Mouse (Mus musculus) heart, embryonic 14.5 days (tissue): ENCODE measurements around the gene Fxyd1. TPM values are rescaled to one million over a fixed set of nuclear protein-coding genes. Genes with fewer than 3 reads are reported as not detected.
A peak's percentile ranks its signal among the peaks of the same experiment; 100 is the strongest.

Source experiments
- ATAC-seq: fragments of 200-750 bp; cut with Nextera tagmentation; 2 replicates; pipeline ENCODE4 v1.8.0; 2017; ENCODE audit warnings: low read depth, moderate TSS enrichment; ENCODE audit not compliant: insufficient number of reproducible peaks, insufficient read depth, low FRiP score
- H3K27ac ChIP-seq, 2 experiments: fragments of 200-500 bp in 1 of 2; fragments of 300-500 bp in 1 of 2; sonication (generic) in 1 of 2; replicated peaks in 1 of 2; 2 replicates each; pipeline ENCODE4 v1.5.1; 2012 to 2014; ENCODE audit warnings: low read depth in 2 of 2, low read length in 2 of 2, control low read depth in 1 of 2, mild to moderate bottlenecking in 1 of 2, mixed read lengths in 1 of 2; ENCODE audit not compliant: control insufficient read depth in 1 of 2, insufficient read depth in 1 of 2
- H3K27me3 ChIP-seq: fragments of 300-500 bp; sonication (generic); 2 replicates; pipeline ENCODE4 v1.6.1; 2014; ENCODE audit warnings: mild to moderate bottlenecking, low read length, control low read depth; ENCODE audit not compliant: control insufficient read depth, insufficient read depth
- H3K36me3 ChIP-seq: fragments of 300-500 bp; sonication (generic); 2 replicates; pipeline ENCODE4 v1.6.1; 2014; ENCODE audit warnings: mild to moderate bottlenecking, control low read depth, low read length, mixed read lengths; ENCODE audit not compliant: control insufficient read depth, insufficient read depth
- H3K4me1 ChIP-seq, 2 experiments: fragments of 200-500 bp in 1 of 2; fragments of 300-500 bp in 1 of 2; sonication (generic) in 1 of 2; 2 replicates each; pipeline ENCODE4 v1.6.1; 2012 to 2014; ENCODE audit warnings: low read length in 2 of 2, control low read depth in 1 of 2, mixed read lengths in 1 of 2; ENCODE audit not compliant: control insufficient read depth in 2 of 2, insufficient read depth in 2 of 2
- H3K4me2 ChIP-seq: fragments of 300-500 bp; sonication (generic); 2 replicates; pipeline ENCODE4 v1.6.1; 2014; ENCODE audit warnings: mild to moderate bottlenecking, low read length
- H3K4me3 ChIP-seq, 2 experiments: fragments of 200-500 bp in 1 of 2; fragments of 300-500 bp in 1 of 2; sonication (generic) in 1 of 2; 2 replicates each; pipeline ENCODE4 v1.5.1; 2012 to 2014; ENCODE audit warnings: low read length in 2 of 2, mild to moderate bottlenecking in 2 of 2, control low read depth in 1 of 2, low read depth in 1 of 2, moderate library complexity in 1 of 2; ENCODE audit not compliant: control insufficient read depth in 1 of 2, insufficient read depth in 1 of 2
- H3K9ac ChIP-seq: fragments of 300-500 bp; sonication (generic); 2 replicates; pipeline ENCODE4 v1.6.1; 2014; ENCODE audit warnings: mild to moderate bottlenecking, low read length
- H3K9me3 ChIP-seq: fragments of 300-500 bp; sonication (generic); 2 replicates; pipeline ENCODE4 v1.6.1; 2016; ENCODE audit warnings: low read length, control low read depth; ENCODE audit not compliant: control insufficient read depth
- WGBS: fragments of 180-500 bp; shearing (Covaris S2); extraction: QIAGEN DNeasy Blood & Tissue Kit; methylation state at CpG from one replicate; pipeline ENCODE4 v1.1.7; 2014; 5-methylcytosine and 5-hydroxymethylcytosine counted together
- polyA plus RNA-seq: library from polyadenylated mRNA; unstranded; fragments of >200 nt; fragmentation: Nextera tagmentation; extraction: Ambion mirVana; gene quantifications from 2 replicates; pipeline ENCODE4 v1.2.1, GENCODE M21; 2014

The Fxyd1 gene
- polyA plus RNA-seq, 1 experiment from 2014 or later = 1,293 TPM

DNA sequence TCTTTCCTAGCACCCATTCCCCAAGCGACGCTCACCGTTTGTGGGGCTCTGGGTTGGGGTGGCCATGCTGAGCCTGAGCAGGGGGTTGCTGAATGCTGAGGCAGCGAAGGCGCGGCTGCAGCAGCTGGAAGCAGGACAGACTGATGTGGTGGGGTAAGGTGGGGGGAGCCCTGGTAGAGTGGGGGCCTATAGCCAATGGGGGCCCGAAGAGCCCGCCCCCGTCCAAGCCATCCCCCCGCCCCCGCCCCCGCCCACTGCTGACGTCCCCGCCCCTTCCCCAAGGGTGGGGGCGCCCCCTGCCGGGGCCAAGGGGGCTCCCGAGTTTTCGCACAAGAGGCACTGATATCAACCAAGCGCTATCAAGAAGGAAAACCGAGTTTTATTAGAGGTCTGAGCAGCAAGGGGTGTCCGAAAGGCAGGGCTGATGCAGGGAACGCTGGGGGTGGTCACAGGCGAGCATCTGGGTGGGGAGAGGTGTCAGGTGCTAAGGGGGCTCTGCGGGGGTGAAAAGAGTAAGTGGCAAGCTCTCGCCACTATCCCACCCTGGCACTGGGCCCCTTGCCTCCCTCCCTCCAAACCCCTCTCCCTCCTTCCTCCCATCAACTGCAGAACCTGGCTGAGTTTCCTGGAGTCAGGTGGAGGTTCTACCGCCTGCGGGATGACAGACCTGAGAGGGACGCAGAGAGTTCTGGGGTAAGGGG is 5.5 kb downstream of the Fxyd1 start, which contains the start of gene Fxyd7:
TSS of gene Fxyd7 (minus strand) at position 147 of the 701 bp plus-strand sequence.
- Histone ChIP-seq H3K36me3 (no peaks in the 10 kb centered on the region), H3K27ac (no peak within 1 kb of the TSS), H3K4me1 (peaks cover 36 to 53% of the 10 kb centered on the region in 2 experiments), H3K4me3 (peak within 1 kb of the TSS; percentile 17 to 51), H3K27me3 (peaks cover 34% of the 10 kb centered on the region), H3K4me2 (peak within 1 kb of the TSS; percentile 69), H3K9ac (peak within 1 kb of the TSS; percentile 81), H3K9me3 (no peaks in the 10 kb centered on the region)
- WGBS = 8% methylated on average over 27 of the region's 28 CpGs
- no peak for ATAC-seq

GRCm38 (mm10) chr7:31050921-31051320 is 6.1 kb downstream of the Fxyd1 start:
- Histone ChIP-seq H3K27ac (no peak overlapping the region), H3K27me3 (peaks cover 34% of the 10 kb centered on the region), H3K9ac (no peak overlapping the region), H3K4me3 (peak overlapping the region in 1 of 2 experiments; percentile 51; a peak in 1 of 4 replicates), H3K4me2 (peak overlapping the region; percentile 69; the same call in 1 of the 2 replicates), H3K4me1 (peaks cover 34 to 48% of the 10 kb centered on the region in 2 experiments), H3K36me3 (no peaks in the 10 kb centered on the region), H3K9me3 (no peaks in the 10 kb centered on the region)
- WGBS = 15% methylated on average over 9 of the region's 9 CpGs
- no peak for ATAC-seq

GRCm38 (mm10) chr7:31050487-31050886 is 6.5 kb downstream of the Fxyd1 start:
- Histone ChIP-seq H3K4me2 (0 out of 2 replicates have a peak overlapping the region, but pooled peaks have one; percentile 34), H3K27me3 (peaks cover 35% of the 10 kb centered on the region), H3K9ac (no peak overlapping the region), H3K9me3 (no peaks in the 10 kb centered on the region), H3K4me1 (peaks cover 32 to 47% of the 10 kb centered on the region in 2 experiments), H3K4me3 (no peak overlapping the region), H3K27ac (no peak overlapping the region), H3K36me3 (no peaks in the 10 kb centered on the region)
- ATAC-seq = no peak
- 10% methylated on average over 6 of the region's 6 CpGs for WGBS

- Histone ChIP-seq H3K36me3 (no peaks in the 10 kb centered on the region), H3K4me3 (no peak overlapping the region), H3K9ac (no peak overlapping the region), H3K27me3 (peaks cover 41% of the 10 kb centered on the region), H3K27ac (no peak overlapping the region), H3K4me2 (peak overlapping the region; percentile 34), H3K4me1 (peaks cover 31 to 47% of the 10 kb centered on the region in 2 experiments), H3K9me3 (no peaks in the 10 kb centered on the region)
- ATAC-seq = no peak
- 5% methylated on average over 14 of the region's 15 CpGs for WGBS
Observed at GRCm38 (mm10) chr7:31049846-31050281, 7.1 kb downstream of the Fxyd1 start.

GRCm38 (mm10) chr7:31049135-31049845 is 7.7 kb downstream of the Fxyd1 start:
- Histone ChIP-seq H3K4me1 (peaks cover 29 to 47% of the 10 kb centered on the region in 2 experiments), H3K27me3 (peaks cover 47% of the 10 kb centered on the region), H3K36me3 (no peaks in the 10 kb centered on the region), H3K9me3 (no peaks in the 10 kb centered on the region), H3K4me3 (no peak overlapping the region), H3K27ac (no peak overlapping the region), H3K4me2 (no peak overlapping the region; the same call in 1 of the 2 replicates), H3K9ac (no peak overlapping the region)
- ATAC-seq = no peak
- 29% methylated on average over 5 of the region's 5 CpGs for WGBS

DNA sequence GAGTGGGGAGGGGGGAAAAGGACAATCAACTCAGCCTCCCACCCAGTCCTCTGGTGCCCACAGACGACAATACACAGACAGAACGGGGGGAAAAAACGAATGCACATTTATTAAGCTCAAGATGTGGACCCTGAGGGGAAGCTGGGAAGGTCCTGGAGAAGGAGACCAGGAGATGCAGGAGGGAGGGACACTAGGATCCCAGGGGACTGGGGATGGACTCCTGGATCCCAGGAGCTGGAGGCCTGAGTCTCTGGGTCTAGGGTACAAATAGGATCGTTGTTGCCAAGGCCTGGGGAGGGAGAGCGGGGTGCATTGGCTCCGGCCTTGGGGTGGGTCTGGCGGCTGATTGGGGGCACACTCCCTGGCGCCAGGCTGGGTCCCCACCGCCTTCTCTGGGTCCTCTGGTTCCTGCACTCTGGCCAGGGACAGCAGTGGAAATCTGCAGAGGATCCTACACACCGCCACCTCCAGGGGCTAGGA is 14.5 kb downstream of the Fxyd1 start, which contains the start of gene Fxyd5:
TSS of gene Fxyd5 (minus strand) at position 51 of the 480 bp plus-strand sequence.
- Histone ChIP-seq H3K36me3 (no peaks in the 10 kb centered on the region), H3K9ac (peak within 1 kb of the TSS; percentile 59), H3K4me3 (peak within 1 kb of the TSS; percentile 27 to 33), H3K27ac (peak within 1 kb of the TSS; percentile 25 to 29; a peak in 2 of 4 replicates), H3K9me3 (no peaks in the 10 kb centered on the region), H3K27me3 (peaks cover 46% of the 10 kb centered on the region), H3K4me1 (peaks cover 7 to 9% of the 10 kb centered on the region in 2 experiments; a peak in 3 of 4 replicates), H3K4me2 (peak within 1 kb of the TSS; percentile 63)
- WGBS = 34% methylated on average over 10 of the region's 10 CpGs
- no peak for ATAC-seq

DNA sequence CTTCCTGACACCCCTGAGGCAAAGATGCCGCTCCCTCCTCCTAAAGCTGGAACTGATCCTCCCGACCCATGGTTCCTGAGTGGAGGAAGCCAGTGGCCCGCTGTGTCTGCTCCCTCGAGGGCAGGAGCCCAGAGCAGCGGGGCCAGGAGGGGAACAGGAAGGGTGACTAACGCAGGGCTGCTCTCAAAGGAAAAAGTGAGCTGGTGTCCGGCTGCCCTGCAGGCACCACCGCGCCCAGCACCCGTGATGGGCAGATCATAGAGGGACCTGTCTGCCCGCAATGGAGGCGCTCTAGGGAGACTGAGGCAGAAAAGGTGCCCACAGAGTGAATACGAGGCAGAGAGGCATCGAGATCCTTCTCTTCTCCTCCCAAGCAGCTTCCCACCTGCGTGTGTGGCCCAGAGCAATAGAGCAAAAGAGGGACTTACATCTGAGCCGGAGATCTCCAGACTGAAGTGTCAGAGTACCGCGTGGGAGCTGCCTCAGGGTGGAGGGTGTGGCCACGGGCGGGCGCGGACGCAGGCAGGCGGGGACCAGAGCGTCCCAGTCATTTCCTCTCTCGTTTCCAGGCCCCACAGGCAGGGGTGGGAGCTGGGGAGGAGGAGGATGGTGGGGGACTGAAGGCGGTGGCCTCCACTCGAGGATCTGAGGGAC is 15.2 kb downstream of the Fxyd1 start:
- WGBS = 4% methylated on average over 28 of the region's 28 CpGs
- ATAC-seq = peak; percentile 74
- Histone ChIP-seq H3K9me3 (no peaks in the 10 kb centered on the region), H3K4me2 (peak overlapping the region; percentile 63), H3K4me1 (peaks cover 7 to 9% of the 10 kb centered on the region in 2 experiments; a peak in 3 of 4 replicates), H3K27me3 (peaks cover 46% of the 10 kb centered on the region), H3K36me3 (no peaks in the 10 kb centered on the region), H3K9ac (peak overlapping the region; percentile 59), H3K27ac (peak overlapping the region; percentile 25 to 29; a peak in 2 of 4 replicates), H3K4me3 (peak overlapping the region; percentile 27 to 33)
